Mouse (Mus musculus) neural tube, embryonic 15.5 days (tissue): Measurements from ENCODE around the gene Fndc5. TPM values are rescaled to one million over a fixed set of nuclear protein-coding genes. Genes with fewer than 3 reads are reported as not detected.

Experiments used
- ATAC-seq: fragments of 200-750 bp; cut with Nextera tagmentation; 2 replicates; pipeline ENCODE4 v1.8.0; 2017; ENCODE audit warnings: mild to moderate bottlenecking, moderate TSS enrichment, moderate library complexity; ENCODE audit not compliant: low FRiP score
- H3K27ac ChIP-seq: fragments of 300-500 bp; sonication (generic); replicated peaks from 2 replicates; pipeline ENCODE4 v1.5.1; 2015; ENCODE audit warnings: mild to moderate bottlenecking, inconsistent platforms
- H3K27me3 ChIP-seq: fragments of 300-500 bp; sonication (generic); replicated peaks from 2 replicates; pipeline ENCODE4 v1.6.1; 2015; ENCODE audit warnings: inconsistent platforms
- H3K36me3 ChIP-seq: fragments of 300-500 bp; sonication (generic); 2 replicates; pipeline ENCODE4 v1.6.1; 2015; ENCODE audit warnings: inconsistent platforms
- H3K4me1 ChIP-seq: fragments of 300-500 bp; sonication (generic); 2 replicates; pipeline ENCODE4 v1.6.1; 2015; ENCODE audit warnings: inconsistent platforms
- H3K4me2 ChIP-seq: fragments of 300-500 bp; sonication (generic); 2 replicates; pipeline ENCODE4 v1.6.1; 2015; ENCODE audit warnings: inconsistent platforms, mild to moderate bottlenecking, moderate library complexity
- H3K4me3 ChIP-seq: fragments of 300-500 bp; sonication (generic); replicated peaks from 2 replicates; pipeline ENCODE4 v1.5.1; 2015; ENCODE audit warnings: mild to moderate bottlenecking, inconsistent platforms
- H3K9ac ChIP-seq: fragments of 300-500 bp; sonication (generic); replicated peaks from 2 replicates; pipeline ENCODE4 v1.6.1; 2015; ENCODE audit warnings: mild to moderate bottlenecking, inconsistent platforms
- H3K9me3 ChIP-seq: fragments of 300-500 bp; sonication (generic); replicated peaks from 2 replicates; pipeline ENCODE4 v1.6.1; 2016; ENCODE audit warnings: inconsistent platforms
- WGBS: fragments of 180-500 bp; shearing (Covaris S2); methylation state at CpG from one replicate; pipeline ENCODE4 v1.1.7; 2015; ENCODE audit warnings: mixed read lengths; 5-methylcytosine and 5-hydroxymethylcytosine counted together
- polyA plus RNA-seq: library from polyadenylated mRNA; unstranded; fragments of >200 nt; fragmentation: Nextera tagmentation; extraction: Ambion mirVana; gene quantifications from 2 replicates; pipeline ENCODE4 v1.2.1, GENCODE M21; 2015

The Fndc5 gene
- polyA plus RNA-seq, 1 experiment from 2014 or later = 34.9 TPM

GRCm38 (mm10) chr4:129140808-129141207 is 4.0 kb downstream of the Fndc5 start:
- ATAC-seq = no peak
- H3K27me3 ChIP-seq = no peaks in the 10 kb centered on the region
- 90% methylated on average over 4 of the region's 4 CpGs for WGBS

GRCm38 (mm10) chr4:129141560-129142438 is 5.0 kb downstream of the Fndc5 start:
- peak overlapping the region; percentile 38 for H3K27ac ChIP-seq
- H3K9ac ChIP-seq = no peak overlapping the region
- no peak overlapping the region for H3K4me3 ChIP-seq
- ATAC-seq = no peak
- H3K27me3 ChIP-seq = no peaks in the 10 kb centered on the region
- H3K4me1 ChIP-seq = peaks cover 70% of the 10 kb centered on the region
- H3K36me3 ChIP-seq = peaks cover 20% of the 10 kb centered on the region; the same call in 1 of the 2 replicates
- H3K4me2 ChIP-seq = no peak overlapping the region
- WGBS = 68% methylated on average over 17 of the region's 17 CpGs
- no peaks in the 10 kb centered on the region for H3K9me3 ChIP-seq

More at GRCm38 (mm10) chr4:129140808-129141207, 4.0 kb downstream of the Fndc5 start:
- H3K27ac ChIP-seq = no peak overlapping the region
- no peak overlapping the region for H3K4me2 ChIP-seq
- H3K4me1 ChIP-seq = peaks cover 75% of the 10 kb centered on the region
- no peak overlapping the region for H3K9ac ChIP-seq
- no peak overlapping the region for H3K4me3 ChIP-seq
- H3K9me3 ChIP-seq = no peaks in the 10 kb centered on the region
- peaks cover 20% of the 10 kb centered on the region; the same call in 1 of the 2 replicates for H3K36me3 ChIP-seq

GRCm38 (mm10) chr4:129142439-129143045 is 5.7 kb downstream of the Fndc5 start:
- peak overlapping the region; percentile 38; the same call in 1 of the 2 replicates for H3K27ac ChIP-seq
- ATAC-seq = no peak
- WGBS = 83% methylated on average over 11 of the region's 11 CpGs

GRCm38 (mm10) chr4:129143509-129143908 is 6.7 kb downstream of the Fndc5 start:
- peaks cover 20% of the 10 kb centered on the region; the same call in 1 of the 2 replicates for H3K36me3 ChIP-seq
- no peak overlapping the region for H3K9ac ChIP-seq
- H3K27me3 ChIP-seq = no peaks in the 10 kb centered on the region
- peak overlapping the region; percentile 81 for H3K27ac ChIP-seq
- peaks cover 54% of the 10 kb centered on the region for H3K4me1 ChIP-seq
- H3K4me2 ChIP-seq = no peak overlapping the region
- 81% methylated on average over 5 of the region's 5 CpGs for WGBS
- no peak overlapping the region for H3K4me3 ChIP-seq
- ATAC-seq = no peak
- no peaks in the 10 kb centered on the region for H3K9me3 ChIP-seq

More at GRCm38 (mm10) chr4:129142439-129143045, 5.7 kb downstream of the Fndc5 start:
- H3K27me3 ChIP-seq = no peaks in the 10 kb centered on the region
- H3K4me3 ChIP-seq = no peak overlapping the region
- no peak overlapping the region for H3K4me2 ChIP-seq
- H3K4me1 ChIP-seq = peaks cover 64% of the 10 kb centered on the region
- H3K9me3 ChIP-seq = no peaks in the 10 kb centered on the region
- H3K9ac ChIP-seq = no peak overlapping the region
- peaks cover 20% of the 10 kb centered on the region; the same call in 1 of the 2 replicates for H3K36me3 ChIP-seq

GRCm38 (mm10) chr4:129144401-129145367 is 7.9 kb downstream of the Fndc5 start:
- Histone ChIP-seq H3K36me3 (peaks cover 19% of the 10 kb centered on the region; the same call in 1 of the 2 replicates), H3K27me3 (no peaks in the 10 kb centered on the region), H3K9me3 (no peaks in the 10 kb centered on the region), H3K9ac (no peak overlapping the region), H3K4me3 (no peak overlapping the region), H3K4me1 (peaks cover 47% of the 10 kb centered on the region), H3K4me2 (peak overlapping the region; percentile 22; the same call in 1 of the 2 replicates), H3K27ac (peak overlapping the region; percentile 81)
- WGBS = 28% methylated on average over 16 of the region's 16 CpGs
- peak; percentile 42; the same call in 1 of the 2 replicates for ATAC-seq

GRCm38 (mm10) chr4:129145411-129145810 is 8.6 kb downstream of the Fndc5 start:
- WGBS = 59% methylated on average over 4 of the region's 4 CpGs

GRCm38 (mm10) chr4:129145943-129146342 is 9.1 kb downstream of the Fndc5 start:
- no peak for ATAC-seq
- WGBS = 52% methylated on average over 4 of the region's 4 CpGs
- Histone ChIP-seq H3K27ac (0 out of 2 replicates have a peak overlapping the region, but pooled peaks have one; percentile 33), H3K4me3 (no peak overlapping the region), H3K27me3 (no peaks in the 10 kb centered on the region), H3K9ac (no peak overlapping the region), H3K36me3 (peaks cover 21% of the 10 kb centered on the region; the same call in 1 of the 2 replicates), H3K9me3 (no peaks in the 10 kb centered on the region), H3K4me2 (no peak overlapping the region), H3K4me1 (peaks cover 40% of the 10 kb centered on the region)

More at GRCm38 (mm10) chr4:129145411-129145810, 8.6 kb downstream of the Fndc5 start:
- Histone ChIP-seq H3K36me3 (peaks cover 15% of the 10 kb centered on the region; the same call in 1 of the 2 replicates), H3K9ac (no peak overlapping the region), H3K4me1 (peaks cover 40% of the 10 kb centered on the region), H3K9me3 (no peaks in the 10 kb centered on the region), H3K27me3 (no peaks in the 10 kb centered on the region), H3K4me3 (no peak overlapping the region), H3K4me2 (0 out of 2 replicates have a peak overlapping the region, but pooled peaks have one; percentile 22), H3K27ac (peak overlapping the region; percentile 81)
- no peak for ATAC-seq

GRCm38 (mm10) chr4:129146392-129146791 is 9.6 kb downstream of the Fndc5 start:
- H3K9ac ChIP-seq = no peak overlapping the region

GRCm38 (mm10) chr4:129147552-129148103 is 10.8 kb downstream of the Fndc5 start:
- no peak for ATAC-seq
- Histone ChIP-seq H3K9ac (no peak overlapping the region), H3K4me2 (no peak overlapping the region), H3K36me3 (peaks cover 33% of the 10 kb centered on the region), H3K27ac (no peak overlapping the region), H3K4me3 (no peak overlapping the region), H3K4me1 (peaks cover 27% of the 10 kb centered on the region), H3K27me3 (no peaks in the 10 kb centered on the region), H3K9me3 (no peaks in the 10 kb centered on the region)
- whole genome bisulfite sequencing = 75% methylated on average over 13 of the region's 13 CpGs

More at GRCm38 (mm10) chr4:129146392-129146791, 9.6 kb downstream of the Fndc5 start:
- no peak for ATAC-seq
- Histone ChIP-seq H3K36me3 (peaks cover 23% of the 10 kb centered on the region), H3K4me2 (no peak overlapping the region), H3K4me1 (peaks cover 36% of the 10 kb centered on the region), H3K9me3 (no peaks in the 10 kb centered on the region), H3K4me3 (no peak overlapping the region), H3K27ac (0 out of 2 replicates have a peak overlapping the region, but pooled peaks have one; percentile 33), H3K27me3 (no peaks in the 10 kb centered on the region)
- WGBS = 58% methylated on average over 2 of the region's 2 CpGs

- WGBS = 44% methylated on average over 1 of the region's 1 CpGs
- H3K27me3 ChIP-seq = no peaks in the 10 kb centered on the region
Observed at GRCm38 (mm10) chr4:129149321-129149720, 12.5 kb downstream of the Fndc5 start.

More at GRCm38 (mm10) chr4:129149321-129149720, 12.5 kb downstream of the Fndc5 start:
- Histone ChIP-seq H3K4me1 (peaks cover 15% of the 10 kb centered on the region), H3K27ac (peak overlapping the region; percentile 25; the same call in 1 of the 2 replicates), H3K9me3 (no peaks in the 10 kb centered on the region), H3K4me2 (no peak overlapping the region), H3K36me3 (peaks cover 42% of the 10 kb centered on the region), H3K4me3 (no peak overlapping the region), H3K9ac (no peak overlapping the region)
- no peak for ATAC-seq
